Mouse (Mus musculus): ENCODE data around the gene Fstl3. TPM values are rescaled to one million over a fixed set of nuclear protein-coding genes. Genes with fewer than 3 reads are reported as not detected.

Fstl3 gene
- polyA plus RNA-seq, 1 experiment from 2014 or later, result 1.5 TPM

DNA sequence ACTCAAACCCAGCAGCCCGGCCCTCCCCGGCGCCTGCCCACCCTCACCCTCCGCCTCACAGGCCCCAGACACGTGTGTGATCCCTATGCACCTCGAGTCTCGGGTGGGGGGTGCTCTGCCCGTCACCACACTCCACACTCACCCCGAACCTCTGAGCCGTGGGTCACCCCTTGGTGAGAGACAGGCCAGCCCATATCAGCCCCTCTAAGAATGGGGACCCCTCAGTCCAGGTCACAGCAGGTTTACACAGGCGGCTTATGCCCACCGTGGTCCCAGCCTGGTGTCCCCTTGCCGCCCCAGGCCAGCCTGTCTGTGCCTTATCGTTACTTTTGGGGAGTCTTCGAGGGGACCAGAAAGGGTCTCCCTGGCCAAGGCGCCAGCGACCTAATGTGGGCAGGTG lies 42.5 kb downstream of the Fstl3 start:
- Histone ChIP-seq H3K27me3 (ENCODE audit: control insufficient read depth, insufficient read depth, low read length) (no peaks in the 10 kb centered on the region), H3K27ac (ENCODE audit: low read depth, low read length) (no peak overlapping the region), H3K9ac (ENCODE audit: low read depth, low read length) (no peak overlapping the region), H3K4me1 (replicated peaks; ENCODE audit: control insufficient read depth, insufficient read depth, low read length) (peaks cover 4% of the 10 kb centered on the region; the same call in 1 of the 2 replicates), H3K4me3 (ENCODE audit: low read depth, low read length) (no peak overlapping the region), H3K4me2 (replicated peaks; ENCODE audit: low read depth, low read length) (no peak overlapping the region), H3K9me3 (ENCODE audit: control insufficient read depth, low read length) (no peaks in the 10 kb centered on the region), H3K36me3 (ENCODE audit: control insufficient read depth, insufficient read depth, low read length) (peaks cover 9% of the 10 kb centered on the region)
- DNase-seq (ENCODE audit: low spot score), result no peak
- no peak for ATAC-seq (ENCODE audit: low FRiP score)
- WGBS, result 92% methylated on average over 17 of the region's 17 CpGs

DNA sequence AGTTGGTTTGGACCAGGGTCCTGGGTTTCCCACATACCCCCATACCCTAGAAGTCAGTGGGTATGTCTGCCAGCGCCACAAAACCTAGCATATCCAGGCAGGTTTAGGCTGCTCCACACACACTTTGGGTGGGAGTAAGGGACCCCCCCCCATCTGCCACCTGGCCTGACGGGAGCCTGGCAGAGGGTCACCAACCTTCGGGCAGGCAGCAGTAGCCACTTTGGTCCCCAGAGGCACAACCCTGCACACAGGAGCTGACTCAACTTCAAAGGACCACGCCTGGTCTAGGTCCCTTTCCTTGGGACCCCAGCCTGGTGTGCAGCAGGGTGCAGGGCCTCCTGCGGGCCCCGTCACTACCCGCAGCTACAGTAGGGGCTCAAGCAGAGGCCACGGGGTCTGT lies 43.2 kb downstream of the Fstl3 start:
- 71% methylated on average over 8 of the region's 8 CpGs for WGBS
- Histone ChIP-seq H3K27ac (ENCODE audit: low read depth, low read length) (no peak overlapping the region), H3K36me3 (ENCODE audit: control insufficient read depth, insufficient read depth, low read length) (peaks cover 9% of the 10 kb centered on the region)

DNA sequence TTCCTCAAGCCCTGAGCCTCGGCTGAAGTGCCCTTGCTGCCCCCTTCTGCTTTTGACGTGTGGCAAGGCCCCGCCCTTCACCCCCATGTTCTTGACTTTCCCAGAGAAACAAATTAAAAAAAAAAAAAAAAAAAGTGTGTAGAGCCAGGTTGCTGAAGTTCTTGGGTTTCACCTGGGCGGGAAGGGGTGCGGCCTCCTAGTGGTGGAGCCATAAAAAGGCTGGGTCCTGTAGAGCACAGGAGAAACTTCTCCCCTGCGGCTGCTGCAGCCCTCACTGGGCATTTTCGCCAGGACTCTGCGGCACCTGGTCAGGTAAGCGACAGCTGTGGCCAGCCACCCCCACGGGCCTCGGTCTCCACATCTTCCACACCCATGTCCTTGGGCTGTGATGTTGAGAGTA lies 43.7 kb downstream of the Fstl3 start, which contains the start of gene Misp:
Gene Misp (plus strand): TSS at position 208 of the 400 bp plus-strand sequence.
- peaks cover 9% of the 10 kb centered on the region for H3K36me3 ChIP-seq (ENCODE audit: control insufficient read depth, insufficient read depth, low read length)
- no peak within 1 kb of the TSS for H3K4me2 ChIP-seq (replicated peaks; ENCODE audit: low read depth, low read length)
- DNase-seq (ENCODE audit: low spot score), result no peak
- H3K27ac ChIP-seq (ENCODE audit: low read depth, low read length), result no peak within 1 kb of the TSS
- no peaks in the 10 kb centered on the region for H3K9me3 ChIP-seq (ENCODE audit: control insufficient read depth, low read length)
- H3K9ac ChIP-seq (ENCODE audit: low read depth, low read length), result no peak within 1 kb of the TSS
- peaks cover 4% of the 10 kb centered on the region; the same call in 1 of the 2 replicates for H3K4me1 ChIP-seq (replicated peaks; ENCODE audit: control insufficient read depth, insufficient read depth, low read length)
- H3K27me3 ChIP-seq (ENCODE audit: control insufficient read depth, insufficient read depth, low read length), result no peaks in the 10 kb centered on the region
- 67% methylated on average over 11 of the region's 11 CpGs for WGBS
- H3K4me3 ChIP-seq (ENCODE audit: low read depth, low read length), result no peak within 1 kb of the TSS
- no peak for ATAC-seq (ENCODE audit: low FRiP score)

More for the DNA sequence above, 43.2 kb downstream of the Fstl3 start:
- DNase-seq (ENCODE audit: low spot score) (no peak), ATAC-seq (ENCODE audit: low FRiP score) (no peak)
- no peaks in the 10 kb centered on the region for H3K9me3 ChIP-seq (ENCODE audit: control insufficient read depth, low read length)
- H3K4me1 ChIP-seq (replicated peaks; ENCODE audit: control insufficient read depth, insufficient read depth, low read length), result peaks cover 4% of the 10 kb centered on the region; the same call in 1 of the 2 replicates
- no peak overlapping the region for H3K4me3 ChIP-seq (ENCODE audit: low read depth, low read length)
- no peak overlapping the region for H3K4me2 ChIP-seq (replicated peaks; ENCODE audit: low read depth, low read length)
- H3K27me3 ChIP-seq (ENCODE audit: control insufficient read depth, insufficient read depth, low read length), result no peaks in the 10 kb centered on the region
- no peak overlapping the region for H3K9ac ChIP-seq (ENCODE audit: low read depth, low read length)

DNA sequence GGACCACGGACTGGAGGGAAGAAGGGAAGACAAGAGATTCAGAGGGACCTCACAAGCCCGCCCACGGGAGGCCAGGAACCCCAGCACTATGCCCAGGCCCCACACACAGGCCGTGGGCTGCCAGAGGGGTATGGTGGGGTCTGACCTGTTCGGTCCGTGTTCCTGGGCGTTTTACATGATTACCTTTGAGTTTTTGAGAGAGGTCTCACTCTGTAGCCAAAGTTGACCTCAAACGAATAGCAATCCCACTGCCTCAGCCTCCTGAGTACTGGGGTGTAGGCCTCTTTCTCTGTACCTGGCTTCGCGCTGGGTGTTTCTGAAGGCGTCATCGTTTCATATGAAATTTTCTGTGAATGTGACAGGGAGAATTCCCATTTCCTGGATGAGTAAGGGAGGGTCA lies 44.7 kb downstream of the Fstl3 start:
- 88% methylated on average over 12 of the region's 12 CpGs for WGBS
- H3K27me3 ChIP-seq (ENCODE audit: control insufficient read depth, insufficient read depth, low read length), result no peaks in the 10 kb centered on the region
- H3K4me3 ChIP-seq (ENCODE audit: low read depth, low read length), result no peak overlapping the region
- no peaks in the 10 kb centered on the region for H3K9me3 ChIP-seq (ENCODE audit: control insufficient read depth, low read length)
- H3K27ac ChIP-seq (ENCODE audit: low read depth, low read length), result no peak overlapping the region
- DNase-seq (ENCODE audit: low spot score), result no peak
- no peak for ATAC-seq (ENCODE audit: low FRiP score)
- no peak overlapping the region for H3K9ac ChIP-seq (ENCODE audit: low read depth, low read length)
- H3K4me1 ChIP-seq (replicated peaks; ENCODE audit: control insufficient read depth, insufficient read depth, low read length), result peaks cover 4% of the 10 kb centered on the region; the same call in 1 of the 2 replicates
- peaks cover 9% of the 10 kb centered on the region for H3K36me3 ChIP-seq (ENCODE audit: control insufficient read depth, insufficient read depth, low read length)
- H3K4me2 ChIP-seq (replicated peaks; ENCODE audit: low read depth, low read length), result no peak overlapping the region

DNA sequence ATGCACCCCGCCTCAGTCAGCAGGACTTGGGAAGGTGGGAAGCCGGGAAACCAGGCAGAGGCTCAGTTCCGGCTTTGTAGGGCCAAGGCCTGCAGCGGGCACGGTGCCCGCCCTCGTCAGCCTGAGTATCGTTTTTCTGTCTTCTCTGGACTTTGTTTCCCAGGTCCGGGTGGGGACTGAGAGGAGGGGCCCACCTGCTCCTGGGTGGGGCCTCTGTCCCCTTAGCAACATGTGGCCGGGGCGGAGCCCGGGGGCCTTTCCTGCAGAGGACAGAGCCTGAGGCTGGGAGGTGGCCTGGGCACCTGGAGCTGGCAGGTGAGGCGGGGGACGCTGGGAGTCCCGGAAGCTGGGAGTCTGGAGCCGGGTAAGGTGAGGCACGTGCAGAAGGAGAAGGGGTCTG lies 45.3 kb downstream of the Fstl3 start:
- DNase-seq (ENCODE audit: low spot score) (no peak), ATAC-seq (ENCODE audit: low FRiP score) (peak; percentile 38)
- Histone ChIP-seq H3K4me3 (ENCODE audit: low read depth, low read length) (no peak overlapping the region), H3K9me3 (ENCODE audit: control insufficient read depth, low read length) (no peaks in the 10 kb centered on the region), H3K9ac (ENCODE audit: low read depth, low read length) (no peak overlapping the region), H3K4me1 (replicated peaks; ENCODE audit: control insufficient read depth, insufficient read depth, low read length) (peaks cover 4% of the 10 kb centered on the region; the same call in 1 of the 2 replicates), H3K36me3 (ENCODE audit: control insufficient read depth, insufficient read depth, low read length) (peaks cover 9% of the 10 kb centered on the region), H3K27me3 (ENCODE audit: control insufficient read depth, insufficient read depth, low read length) (no peaks in the 10 kb centered on the region), H3K4me2 (replicated peaks; ENCODE audit: low read depth, low read length) (no peak overlapping the region), H3K27ac (ENCODE audit: low read depth, low read length) (no peak overlapping the region)
- 40% methylated on average over 17 of the region's 17 CpGs for WGBS

DNA sequence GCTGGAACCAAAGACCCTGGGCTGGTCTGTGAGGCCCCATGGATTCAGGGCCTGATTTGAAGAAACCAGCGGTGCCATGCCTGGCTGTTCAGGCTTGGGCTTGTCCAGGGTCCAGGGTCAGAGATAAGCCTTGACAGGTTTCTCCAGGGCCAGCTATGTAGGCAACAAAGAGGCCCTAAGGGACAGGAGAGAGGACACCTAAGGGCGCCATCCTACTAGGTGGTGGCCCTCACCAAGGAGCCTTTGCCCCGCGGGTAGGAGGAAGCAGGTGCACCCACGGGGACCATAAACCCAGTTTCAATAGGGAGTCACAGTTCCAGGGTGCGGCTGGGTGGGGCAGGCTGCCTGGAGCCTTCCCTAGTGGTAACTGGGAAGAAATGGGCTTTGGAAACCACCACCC lies 45.9 kb downstream of the Fstl3 start:
- Histone ChIP-seq H3K9me3 (ENCODE audit: control insufficient read depth, low read length) (no peaks in the 10 kb centered on the region), H3K4me1 (replicated peaks; ENCODE audit: control insufficient read depth, insufficient read depth, low read length) (peaks cover 4% of the 10 kb centered on the region; the same call in 1 of the 2 replicates), H3K36me3 (ENCODE audit: control insufficient read depth, insufficient read depth, low read length) (peaks cover 9% of the 10 kb centered on the region), H3K9ac (ENCODE audit: low read depth, low read length) (no peak overlapping the region), H3K27ac (ENCODE audit: low read depth, low read length) (peak overlapping the region; percentile 53; the same call in 1 of the 2 replicates), H3K4me2 (replicated peaks; ENCODE audit: low read depth, low read length) (no peak overlapping the region), H3K4me3 (ENCODE audit: low read depth, low read length) (no peak overlapping the region), H3K27me3 (ENCODE audit: control insufficient read depth, insufficient read depth, low read length) (no peaks in the 10 kb centered on the region)
- DNase-seq (ENCODE audit: low spot score), result no peak
- no peak for ATAC-seq (ENCODE audit: low FRiP score)
- 78% methylated on average over 6 of the region's 6 CpGs for WGBS

DNA sequence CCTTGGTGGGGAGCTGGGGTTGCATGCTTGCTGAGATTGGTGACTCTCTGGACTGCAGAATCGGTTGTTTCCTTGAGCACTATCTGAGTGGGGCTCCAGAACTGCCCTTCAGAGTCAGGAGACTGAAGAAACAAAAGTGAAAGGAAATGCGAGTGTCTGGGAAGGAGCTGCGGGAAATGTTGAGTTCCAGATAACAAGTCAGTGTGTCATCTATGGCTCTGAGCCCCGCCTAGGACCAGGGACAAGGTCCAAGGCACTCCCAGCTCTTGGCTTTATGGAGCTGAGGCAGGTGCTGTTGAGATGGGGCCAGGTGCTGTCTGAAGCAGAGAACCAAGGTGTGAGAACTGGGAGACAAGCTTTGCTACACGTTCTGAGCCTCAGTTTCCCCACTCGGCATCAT lies 47.3 kb downstream of the Fstl3 start:
- Histone ChIP-seq H3K27ac (ENCODE audit: low read depth, low read length) (no peak overlapping the region), H3K9me3 (ENCODE audit: control insufficient read depth, low read length) (no peaks in the 10 kb centered on the region), H3K27me3 (ENCODE audit: control insufficient read depth, insufficient read depth, low read length) (no peaks in the 10 kb centered on the region), H3K4me1 (replicated peaks; ENCODE audit: control insufficient read depth, insufficient read depth, low read length) (peaks cover 4% of the 10 kb centered on the region; the same call in 1 of the 2 replicates), H3K36me3 (ENCODE audit: control insufficient read depth, insufficient read depth, low read length) (peaks cover 4% of the 10 kb centered on the region), H3K4me3 (ENCODE audit: low read depth, low read length) (no peak overlapping the region), H3K9ac (ENCODE audit: low read depth, low read length) (no peak overlapping the region), H3K4me2 (replicated peaks; ENCODE audit: low read depth, low read length) (no peak overlapping the region)
- 78% methylated on average over 6 of the region's 6 CpGs for WGBS
- DNase-seq (ENCODE audit: low spot score), result no peak
- no peak for ATAC-seq (ENCODE audit: low FRiP score)

DNA sequence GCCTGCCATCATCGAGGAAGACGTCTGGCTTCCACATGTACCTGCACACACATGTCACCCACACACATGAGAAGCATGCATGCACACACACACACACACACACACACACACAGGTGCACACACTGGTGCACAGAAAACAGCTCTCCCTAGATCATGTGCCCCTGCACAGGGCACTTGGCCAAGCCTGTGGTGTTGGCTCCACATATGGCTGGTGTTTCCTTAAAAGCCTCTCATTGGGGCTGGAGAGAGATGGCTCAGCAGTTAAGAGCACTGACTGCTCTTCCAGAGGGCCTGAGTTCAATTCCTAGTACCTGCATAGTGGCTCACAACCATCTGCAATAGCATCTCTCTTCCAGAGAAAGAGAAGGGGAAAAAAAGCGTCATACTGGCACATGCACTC lies 54.5 kb downstream of the Fstl3 start:
- Histone ChIP-seq H3K4me2 (replicated peaks; ENCODE audit: low read depth, low read length) (no peak overlapping the region), H3K36me3 (ENCODE audit: control insufficient read depth, insufficient read depth, low read length) (no peaks in the 10 kb centered on the region), H3K9me3 (ENCODE audit: control insufficient read depth, low read length) (no peaks in the 10 kb centered on the region), H3K27ac (ENCODE audit: low read depth, low read length) (no peak overlapping the region), H3K9ac (ENCODE audit: low read depth, low read length) (no peak overlapping the region), H3K4me1 (replicated peaks; ENCODE audit: control insufficient read depth, insufficient read depth, low read length) (no peaks in the 10 kb centered on the region), H3K4me3 (ENCODE audit: low read depth, low read length) (no peak overlapping the region), H3K27me3 (ENCODE audit: control insufficient read depth, insufficient read depth, low read length) (no peaks in the 10 kb centered on the region)
- DNase-seq (ENCODE audit: low spot score) (no peak), ATAC-seq (ENCODE audit: low FRiP score) (no peak)
- WGBS, result 82% methylated on average over 3 of the region's 3 CpGs

All from hindbrain, embryonic 11.5 days (tissue).